Mouse (Mus musculus) spleen, adult 2 months (tissue): ENCODE data around the gene Dnajc22. TPM values are rescaled to one million over a fixed set of nuclear protein-coding genes. Genes with fewer than 3 reads are reported as not detected.
A peak's percentile ranks its signal among the peaks of the same experiment; 100 is the strongest.
"Not testable (repeated sequence)": the region's sequence is repeated elsewhere in the genome, so short reads cannot be mapped to it uniquely, and the experiment has no call there.

ENCODE experiments used
- DNase-seq, 2 experiments: peaks; one replicate each; pipeline versions ENCODE4 v3.0.0 to v3.0.0-alpha.2; 2012 to 2021; ENCODE audit warnings: low spot score in 2 of 2, low read depth in 1 of 2
- H3K27ac ChIP-seq: fragments of 200-500 bp; 2 replicates; pipeline ENCODE4 v1.5.1; 2012; ENCODE audit warnings: low read length, inconsistent platforms; ENCODE audit not compliant: insufficient read depth
- H3K27me3 ChIP-seq: fragments of 200-500 bp; 2 replicates; pipeline ENCODE4 v1.6.1; 2012; ENCODE audit warnings: mild to moderate bottlenecking, moderate library complexity, low read length, inconsistent platforms; ENCODE audit not compliant: control insufficient read depth, insufficient read depth
- H3K36me3 ChIP-seq: fragments of 200-500 bp; 2 replicates; pipeline ENCODE4 v1.6.1; 2012; ENCODE audit warnings: mild to moderate bottlenecking, low read length, inconsistent platforms; ENCODE audit not compliant: control insufficient read depth, insufficient read depth
- H3K4me1 ChIP-seq: fragments of 200-500 bp; 2 replicates; pipeline ENCODE4 v1.6.1; 2011; ENCODE audit warnings: inconsistent platforms; ENCODE audit not compliant: control insufficient read depth, insufficient read depth, insufficient read length
- H3K4me3 ChIP-seq: fragments of 200-500 bp; 2 replicates; pipeline ENCODE4 v1.5.1; 2011; ENCODE audit warnings: mild to moderate bottlenecking, inconsistent platforms; ENCODE audit not compliant: insufficient read depth, insufficient read length; ENCODE audit errors: extremely low read depth
- CTCF ChIP-seq: fragments of 200-500 bp; IDR thresholded peaks from 2 replicates; pipeline ENCODE4 v1.5.1; 2011; ENCODE audit warnings: mild to moderate bottlenecking, inconsistent platforms; ENCODE audit not compliant: insufficient read depth, insufficient read length, insufficient replicate concordance; ENCODE audit errors: extremely low read depth
- POLR2A ChIP-seq: fragments of 200-500 bp; IDR thresholded peaks from 2 replicates; pipeline ENCODE4 v1.6.1; 2011; ENCODE audit warnings: low read depth, low read length, inconsistent platforms
- WGBS: fragments of 180-500 bp; shearing (Covaris S2); methylation state at CpG from one replicate; pipeline ENCODE4 v1.1.7; 2018; 5-methylcytosine and 5-hydroxymethylcytosine counted together
- polyA plus RNA-seq: library from polyadenylated mRNA; depleted of rRNA; stranded (reverse); fragments of >200 nt; gene quantifications from 2 replicates; pipeline ENCODE4 v1.2.3, GENCODE M21; 2012

Dnajc22 gene
- polyA plus RNA-seq, 1 experiment = 0.35 TPM

DNA sequence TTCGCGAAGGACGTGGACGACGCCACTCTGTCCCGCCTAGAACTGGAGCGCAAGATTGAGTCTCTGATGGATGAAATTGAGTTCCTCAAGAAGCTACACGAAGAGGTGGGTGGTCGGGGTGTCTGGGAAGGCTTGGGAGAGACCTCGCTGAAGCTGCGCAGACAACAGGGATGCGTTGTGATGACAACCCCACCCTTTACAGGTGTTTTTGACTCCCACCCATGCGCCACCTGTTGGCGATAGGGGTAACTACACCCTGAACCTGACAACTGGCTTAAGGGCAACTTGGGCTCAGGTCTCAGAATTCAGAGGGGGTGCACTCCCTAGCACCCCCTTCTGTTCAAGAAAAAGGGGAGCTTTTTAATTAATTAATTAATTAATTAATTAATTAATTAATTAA is 36.6 kb upstream of the Dnajc22 start:
- Histone ChIP-seq H3K36me3 (no peaks in the 10 kb centered on the region), H3K27ac (no peak overlapping the region), H3K4me1 (peaks cover 6% of the 10 kb centered on the region), H3K4me3 (no peak overlapping the region), H3K27me3 (peaks cover 12% of the 10 kb centered on the region; the same call in 1 of the 2 replicates)
- DNase-seq = peak in 1 of 2 experiments; percentile 25
- 16% methylated on average over 14 of the region's 14 CpGs for WGBS
- peak; percentile 16; the same call in 1 of the 2 replicates for TF ChIP-seq CTCF
- no peak for TF ChIP-seq POLR2A

DNA sequence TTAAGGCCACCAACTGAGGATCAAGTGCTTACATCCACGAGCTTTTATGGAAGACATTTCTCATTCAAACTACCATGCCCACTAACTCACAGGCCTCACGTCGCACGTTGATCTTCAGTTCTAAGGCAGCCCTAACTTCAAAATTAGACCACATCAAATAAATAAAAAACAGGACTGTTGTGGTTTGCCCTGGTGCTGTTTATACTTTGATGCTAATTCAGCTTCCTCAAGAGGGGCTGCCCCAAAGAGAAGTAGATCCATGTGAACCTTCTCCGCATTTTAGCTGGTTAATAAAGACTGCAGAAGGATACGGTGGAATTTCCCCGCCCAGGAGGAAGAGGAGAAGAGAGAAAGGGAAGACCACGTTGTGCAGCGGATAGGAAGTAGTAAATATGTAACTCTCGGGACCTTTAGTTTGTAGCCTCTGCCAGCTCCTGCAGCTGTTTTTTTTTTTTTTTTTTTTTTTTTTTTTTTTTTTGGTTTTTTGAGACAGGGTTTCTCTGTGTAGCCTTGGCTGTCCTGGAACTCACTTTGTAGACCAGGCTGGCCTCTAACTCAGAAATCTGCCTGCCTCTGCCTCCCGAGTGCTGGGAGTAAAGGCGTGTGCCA is 27.3 kb upstream of the Dnajc22 start:
- no peak for DNase-seq
- Histone ChIP-seq H3K27me3 (no peaks in the 10 kb centered on the region), H3K4me1 (no peaks in the 10 kb centered on the region), H3K36me3 (no peaks in the 10 kb centered on the region), H3K4me3 (no peak overlapping the region), H3K27ac (no peak overlapping the region)
- 57% methylated on average over 12 of the region's 12 CpGs for WGBS
- TF ChIP-seq CTCF (no peak), POLR2A (no peak)

DNA sequence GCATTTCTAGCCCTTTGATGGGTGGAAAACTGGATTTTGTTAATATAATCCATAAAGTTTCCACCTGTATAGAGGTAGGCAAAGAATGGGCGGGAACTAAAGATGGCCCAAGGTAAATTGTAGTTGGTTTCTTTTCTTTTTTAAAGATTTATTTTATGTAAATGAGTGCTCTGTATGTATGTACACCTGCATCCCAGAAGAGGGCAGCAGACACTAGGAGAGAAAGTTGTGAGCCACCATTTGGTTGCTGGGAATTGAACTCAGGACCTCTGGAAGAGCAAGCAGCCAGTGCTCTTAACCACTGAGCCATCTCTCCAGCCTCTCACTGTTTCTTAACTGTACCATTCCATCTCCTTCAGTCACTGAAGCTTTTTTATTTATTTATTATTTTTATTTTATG is 21.0 kb upstream of the Dnajc22 start:
- Histone ChIP-seq H3K4me3 (no peak overlapping the region), H3K27ac (no peak overlapping the region), H3K4me1 (peaks cover 6% of the 10 kb centered on the region), H3K27me3 (no peaks in the 10 kb centered on the region), H3K36me3 (no peaks in the 10 kb centered on the region)
- TF ChIP-seq CTCF (no peak), POLR2A (no peak)
- DNase-seq = no peak
- WGBS = 84% methylated on average over 1 of the region's 1 CpGs

DNA sequence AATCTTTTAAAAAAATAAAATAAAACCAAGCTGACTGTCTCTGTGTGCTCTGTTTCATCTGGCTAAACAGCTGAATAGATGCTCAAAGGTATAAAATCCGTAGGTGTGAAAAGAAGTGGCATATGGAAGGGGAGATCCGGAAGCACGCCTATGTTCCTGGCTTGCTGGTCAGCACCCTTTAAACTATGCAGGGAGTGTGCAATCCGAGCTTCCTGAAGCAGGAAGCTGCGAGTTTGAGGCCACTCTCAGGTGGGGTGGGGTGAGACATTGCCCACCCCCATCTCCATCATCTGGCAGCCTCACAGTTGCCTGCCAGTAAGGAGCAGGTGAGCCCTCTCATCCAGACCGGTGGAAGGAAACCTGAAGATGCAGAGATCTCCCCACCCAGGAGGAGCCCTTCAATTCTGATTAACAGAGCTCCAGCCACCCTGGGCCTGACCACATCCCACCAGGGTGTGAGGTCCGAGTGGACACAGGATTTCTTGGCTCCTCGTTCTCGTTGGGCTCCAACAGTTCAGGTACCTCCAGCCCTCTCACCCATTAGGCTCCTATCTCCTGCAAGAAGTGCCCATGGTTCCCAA is 18.9 kb upstream of the Dnajc22 start, which contains the start of gene Troap:
Gene Troap (plus strand): TSS at position 557 of the 581 bp plus-strand sequence.
- Histone ChIP-seq H3K4me3 (peak within 1 kb of the TSS; percentile 89), H3K27ac (peak within 1 kb of the TSS; percentile 89), H3K27me3 (no peaks in the 10 kb centered on the region), H3K4me1 (peaks cover 6% of the 10 kb centered on the region), H3K36me3 (no peaks in the 10 kb centered on the region)
- TF ChIP-seq CTCF = no peak
- no peak for TF ChIP-seq POLR2A
- no peak for DNase-seq
- 19% methylated on average over 9 of the region's 9 CpGs for WGBS

DNA sequence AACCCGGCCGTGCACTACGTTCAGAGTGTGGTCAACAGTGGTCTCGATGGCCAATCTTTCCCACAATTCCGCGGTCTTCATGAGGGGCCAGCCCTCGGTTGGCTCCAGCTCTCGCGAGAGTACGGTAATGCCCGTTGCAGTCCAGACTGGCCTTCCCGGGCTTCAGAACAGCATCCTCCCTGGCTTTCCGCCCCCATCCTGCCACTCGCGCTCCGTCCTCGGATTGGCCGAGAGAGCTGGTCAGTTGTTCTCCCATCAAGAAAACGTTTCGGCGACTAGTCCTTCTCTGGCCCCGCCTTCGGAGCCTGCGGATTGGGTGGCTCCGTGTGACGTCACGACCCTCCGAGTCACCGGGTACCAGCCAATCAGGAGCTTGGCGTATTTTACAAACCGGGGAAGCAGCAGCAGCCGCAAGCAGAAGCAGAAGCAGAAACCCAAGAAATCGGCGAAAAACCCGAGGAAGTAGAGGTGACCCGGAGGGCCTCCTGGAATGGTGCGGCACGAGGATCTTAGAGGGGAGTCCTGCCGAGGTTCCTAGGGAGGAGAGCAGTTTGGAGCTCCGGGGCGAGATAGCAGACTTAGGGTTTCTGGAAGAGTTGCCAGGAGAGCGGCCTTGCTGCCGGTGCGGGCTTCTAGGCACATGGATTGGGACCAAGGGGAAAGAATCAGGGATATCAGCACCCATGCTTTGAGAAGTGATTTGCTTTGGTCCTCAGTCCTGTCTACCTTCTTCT is 18.2 kb upstream of the Dnajc22 start:
- peak overlapping the region; percentile 89 for H3K27ac ChIP-seq
- DNase-seq = peak; percentile 89 to 93
- under 1% methylated on average over 44 of the region's 44 CpGs for WGBS
- peak overlapping the region; percentile 89 for H3K4me3 ChIP-seq
- TF ChIP-seq POLR2A (0 out of 2 replicates have a peak, but pooled peaks have one; percentile 5), CTCF (no peak)
- H3K4me1 ChIP-seq = peaks cover 6% of the 10 kb centered on the region
- H3K27me3 ChIP-seq = no peaks in the 10 kb centered on the region
- H3K36me3 ChIP-seq = no peaks in the 10 kb centered on the region

DNA sequence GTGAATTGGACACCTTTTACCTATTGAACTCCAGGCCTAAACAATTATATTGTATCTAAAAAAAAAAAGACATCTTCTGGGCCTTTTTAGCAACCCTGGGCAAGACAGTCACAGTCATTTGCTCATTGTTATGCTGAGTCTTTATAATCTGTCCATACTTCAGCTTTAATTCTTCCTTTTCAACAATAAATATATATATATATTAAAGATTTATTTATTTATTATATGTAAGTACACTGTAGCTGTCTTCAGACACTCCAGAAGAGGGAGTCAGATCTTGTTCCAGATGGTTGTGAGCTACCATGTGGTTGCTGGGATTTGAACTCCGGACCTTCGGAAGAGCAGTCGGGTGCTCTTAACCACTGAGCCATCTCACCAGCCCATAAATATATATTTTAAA is 17.0 kb upstream of the Dnajc22 start:
- WGBS = 97% methylated on average over 3 of the region's 3 CpGs
- not testable (repeated sequence) for H3K27me3 ChIP-seq, H3K27ac ChIP-seq, DNase-seq, H3K36me3 ChIP-seq, H3K4me3 ChIP-seq, H3K4me1 ChIP-seq
